Mouse (Mus musculus): ENCODE data around the gene Gm13088. TPM values are rescaled to one million over a fixed set of nuclear protein-coding genes. Genes with fewer than 3 reads are reported as not detected.

Gm13088 gene
- polyA plus RNA-seq (2017; shearing (Covaris generic)) = not detected

DNA sequence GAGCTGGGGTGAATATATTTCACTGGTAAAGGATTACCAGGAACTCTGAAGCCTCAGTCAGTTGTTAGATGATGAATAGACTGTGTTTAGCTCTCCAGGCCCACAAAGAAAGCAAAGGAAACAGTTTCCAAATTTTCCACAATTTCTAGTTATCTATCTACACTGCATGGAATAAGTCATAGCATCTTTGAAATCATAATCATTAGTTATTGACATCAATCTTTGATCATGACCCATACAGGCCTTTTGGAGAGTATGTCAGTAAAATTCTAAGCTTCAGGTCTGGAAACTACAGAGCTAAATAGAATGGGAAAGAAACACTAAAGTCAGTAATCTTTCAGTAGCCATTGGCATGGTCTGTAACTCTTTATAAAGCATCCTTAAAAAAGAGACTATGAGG is at the start of gene Gm13088:
Gene Gm13088 (minus strand): TSS at position 101 of the 400 bp plus-strand sequence.

DNA sequence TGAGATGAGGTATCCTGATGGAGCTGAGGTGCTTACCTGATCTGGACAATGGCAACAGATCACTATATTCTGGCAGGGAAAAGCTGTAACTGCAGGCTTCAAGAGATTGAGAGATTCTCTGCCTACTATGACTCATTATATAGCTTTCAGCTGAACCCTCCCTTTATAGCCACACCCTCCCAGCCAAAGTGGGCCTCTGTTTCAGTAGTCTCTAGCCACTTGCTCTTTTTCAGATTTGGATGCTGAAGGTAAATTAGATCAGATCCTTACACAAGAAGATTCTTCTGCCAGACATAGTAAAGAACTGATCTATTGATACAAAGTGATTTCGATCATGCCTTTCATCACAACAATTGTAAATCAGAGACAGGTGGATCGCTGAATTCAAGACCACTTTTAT is 45.6 kb upstream of the Gm13088 start, which contains the start of gene Gm13089:
Gene Gm13089 (minus strand): TSS at position 101 of the 400 bp plus-strand sequence.

DNA sequence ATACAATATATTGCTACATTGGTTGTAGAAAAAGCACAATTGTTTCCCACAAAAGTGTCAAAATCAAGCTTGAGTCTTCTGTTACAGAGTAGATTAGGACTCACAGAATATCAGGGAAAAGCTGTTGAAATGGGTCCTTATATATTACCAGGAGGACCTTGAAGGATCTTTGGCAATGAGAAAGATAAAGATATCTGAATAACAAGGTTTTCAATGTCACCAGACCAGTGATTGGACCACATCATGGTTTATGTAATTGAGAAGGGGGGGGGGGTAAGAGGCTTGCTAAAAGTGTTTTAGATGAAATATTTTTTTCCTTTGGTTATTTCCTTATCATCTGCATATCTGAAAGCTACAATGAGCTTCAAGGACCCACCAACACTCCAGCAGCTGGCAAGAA is 42.3 kb downstream of the Gm13088 start, which contains the start of gene Gm13083:
Gene Gm13083 (plus strand): TSS at position 301 of the 400 bp plus-strand sequence.

Other genes starting within 250 kb of the Gm13088 start
- gene Pramef8, start 244.8 kb downstream of the Gm13088 start, polyA plus RNA-seq (2017; shearing (Covaris generic)) = 10 to 100 TPM; 27.7 to 37.0 TPM
- not detected for gene Oog4, start 206.9 kb downstream of the Gm13088 start, polyA plus RNA-seq (2017; shearing (Covaris generic))
- not detected for gene Gm13043, start 145.9 kb downstream of the Gm13088 start, polyA plus RNA-seq (2017; shearing (Covaris generic))
- not detected for gene Gm13040, start 121.3 kb downstream of the Gm13088 start, polyA plus RNA-seq (2017; shearing (Covaris generic))
- under 1 TPM in 1 of 2 experiments, not detected in 1; 0.22 TPM for gene BC080695, start 105.5 kb downstream of the Gm13088 start, polyA plus RNA-seq (2017; shearing (Covaris generic))
- not detected for gene Gm13057, start 105.5 kb downstream of the Gm13088 start, polyA plus RNA-seq (2017; shearing (Covaris generic))
- under 1 TPM in 1 of 2 experiments, not detected in 1; 0.11 TPM for gene Gm13083, start 42.2 kb downstream of the Gm13088 start, polyA plus RNA-seq (2017; shearing (Covaris generic))
- gene Gm13089, start 45.5 kb upstream of the Gm13088 start, polyA plus RNA-seq (2017; shearing (Covaris generic)) = under 1 TPM in 1 of 2 experiments, not detected in 1; 0.12 TPM
- under 1 TPM in 1 of 2 experiments, not detected in 1; 0.11 TPM for gene Gm13078, start 62.2 kb upstream of the Gm13088 start, polyA plus RNA-seq (2017; shearing (Covaris generic))
- gene Gm13023, start 132.1 kb upstream of the Gm13088 start, polyA plus RNA-seq (2017; shearing (Covaris generic)) = not detected
- under 1 TPM in 1 of 2 experiments, not detected in 1; 0.43 TPM for gene Gm13084, start 158.8 kb upstream of the Gm13088 start, polyA plus RNA-seq (2017; shearing (Covaris generic))
- under 1 TPM in 1 of 2 experiments, not detected in 1; 0.47 TPM for gene Gm13103, start 189.3 kb upstream of the Gm13088 start, polyA plus RNA-seq (2017; shearing (Covaris generic))
- gene Pramef6, start 243.1 kb upstream of the Gm13088 start, polyA plus RNA-seq (2017; shearing (Covaris generic)) = under 1 TPM in 1 of 2 experiments, not detected in 1; 0.37 TPM

Data from activated CD4-positive, CD25-positive, alpha-beta regulatory T cell (primary cell).